Mouse (Mus musculus) CH12.LX (cell line): ENCODE measurements around the gene Als2cr12. TPM values are rescaled to one million over a fixed set of nuclear protein-coding genes. Genes with fewer than 3 reads are reported as not detected.
A peak's percentile ranks its signal among the peaks of the same experiment; 100 is the strongest.

Experiments
- DNase-seq: peaks from one replicate; pipeline ENCODE4 v3.0.0-alpha.2; 2013; ENCODE audit errors: extremely low read depth
- H3K27ac ChIP-seq: 2 replicates; pipeline ENCODE4 v1.5.1; 2012; ENCODE audit warnings: low read depth, mild to moderate bottlenecking, control low read depth, moderate library complexity; ENCODE audit not compliant: insufficient read depth
- H3K27me3 ChIP-seq: replicated peaks from 2 replicates; pipeline ENCODE3; 2012; ENCODE audit warnings: inconsistent platforms
- H3K36me3 ChIP-seq, 2 experiments: replicated peaks in 1 of 2; 2 replicates each; pipeline versions ENCODE3 to v1.6.1; 2012; ENCODE audit warnings: inconsistent platforms in 1 of 2, low read length in 1 of 2, mild to moderate bottlenecking in 1 of 2, mixed read lengths in 1 of 2, moderate library complexity in 1 of 2; ENCODE audit not compliant: control insufficient read depth in 1 of 2, insufficient read depth in 1 of 2
- H3K4me1 ChIP-seq, 2 experiments: 2 replicates each; pipeline ENCODE4 v1.6.1; 2012; ENCODE audit warnings: inconsistent platforms in 1 of 2, moderate library complexity in 1 of 2; ENCODE audit not compliant: insufficient read depth in 2 of 2, control insufficient read depth in 1 of 2
- H3K4me2 ChIP-seq: 2 replicates; pipeline ENCODE4 v1.6.1; 2012; ENCODE audit warnings: low read depth, mild to moderate bottlenecking, control low read depth; ENCODE audit not compliant: poor library complexity, insufficient read depth, severe bottlenecking
- H3K4me3 ChIP-seq, 3 experiments: fragments of 150-350 bp in 1 of 3; sonication (generic) in 1 of 3; replicated peaks in 1 of 3; 2 replicates each; pipeline versions ENCODE3 to v1.5.1; 2011 to 2012; ENCODE audit warnings: low read depth in 2 of 3, low read length in 2 of 3, mild to moderate bottlenecking in 2 of 3, moderate library complexity in 2 of 3, control low read depth in 1 of 3, improper control_type of control experiment in 1 of 3, inconsistent platforms in 1 of 3, mixed read lengths in 1 of 3; ENCODE audit not compliant: poor library complexity in 1 of 3
- H3K79me2 ChIP-seq: replicated peaks from 2 replicates; pipeline ENCODE4 v1.6.1; 2012; ENCODE audit warnings: mild to moderate bottlenecking, moderate library complexity; ENCODE audit not compliant: control insufficient read depth, poor library complexity, insufficient read depth, severe bottlenecking; ENCODE audit errors: extremely low read depth
- H3K9ac ChIP-seq: 2 replicates; pipeline ENCODE4 v1.6.1; 2012; ENCODE audit warnings: low read depth, mild to moderate bottlenecking, control low read depth, moderate library complexity; ENCODE audit not compliant: insufficient read depth
- H3K9me3 ChIP-seq: replicated peaks from 2 replicates; pipeline ENCODE3; 2012; ENCODE audit warnings: low read length, inconsistent platforms, mixed read lengths
- BHLHE40 ChIP-seq: IDR thresholded peaks from 2 replicates; pipeline ENCODE4 v1.6.1; 2011; ENCODE audit warnings: mild to moderate bottlenecking, low read depth, low read length, improper control_type of control experiment
- CHD1 ChIP-seq: IDR thresholded peaks from 2 replicates; pipeline ENCODE4 v1.6.1; 2012; ENCODE audit warnings: low read depth, low read length, improper control_type of control experiment, inconsistent platforms
- CHD2 ChIP-seq: IDR thresholded peaks from 2 replicates; pipeline ENCODE4 v1.6.1; 2011; ENCODE audit warnings: low read length, improper control_type of control experiment
- CTCF ChIP-seq, 2 experiments: IDR thresholded peaks in 1 of 2; conservative IDR thresholded peaks in 1 of 2; 2 replicates each; pipeline ENCODE4 v1.5.1; 2011 to 2012; ENCODE audit warnings: low read depth in 2 of 2, low read length in 2 of 2, improper control_type of control experiment in 1 of 2, inconsistent platforms in 1 of 2, mild to moderate bottlenecking in 1 of 2, moderate library complexity in 1 of 2
- E2F4 ChIP-seq: IDR thresholded peaks from 2 replicates; pipeline ENCODE4 v1.6.1; 2011; ENCODE audit warnings: low read depth, low read length, improper control_type of control experiment; ENCODE audit not compliant: insufficient replicate concordance
- ELF1 ChIP-seq: IDR thresholded peaks from 2 replicates; pipeline ENCODE4 v1.6.1; 2014; ENCODE audit warnings: low read depth, mild to moderate bottlenecking, inconsistent platforms, low read length, improper control_type of control experiment
- EP300 ChIP-seq: IDR thresholded peaks from 2 replicates; pipeline ENCODE4 v1.6.1; 2011; ENCODE audit warnings: low read length, improper control_type of control experiment
- ETS1 ChIP-seq: conservative IDR thresholded peaks from 2 replicates; pipeline ENCODE4 v1.6.1; 2012; ENCODE audit warnings: low read depth, mild to moderate bottlenecking, inconsistent platforms, low read length, improper control_type of control experiment, moderate library complexity
- GABPA ChIP-seq: IDR thresholded peaks from 2 replicates; pipeline ENCODE4 v1.6.1; 2012; ENCODE audit warnings: low read depth, low read length, improper control_type of control experiment, inconsistent platforms; ENCODE audit not compliant: insufficient replicate concordance
- HCFC1 ChIP-seq: IDR thresholded peaks from 2 replicates; pipeline ENCODE4 v1.6.1; 2012; ENCODE audit warnings: low read depth, mild to moderate bottlenecking, inconsistent platforms, low read length, improper control_type of control experiment
- IRF4 ChIP-seq: IDR thresholded peaks from 2 replicates; pipeline ENCODE4 v1.6.1; 2014; ENCODE audit warnings: low read depth, mild to moderate bottlenecking, inconsistent platforms, low read length, improper control_type of control experiment
- JUN ChIP-seq: IDR thresholded peaks from 2 replicates; pipeline ENCODE4 v1.6.1; 2011; ENCODE audit warnings: low read depth, mild to moderate bottlenecking, low read length, improper control_type of control experiment, moderate library complexity; ENCODE audit not compliant: insufficient read depth
- JUND ChIP-seq: conservative IDR thresholded peaks from 2 replicates; pipeline ENCODE4 v1.6.1; 2011; ENCODE audit warnings: low read depth, low read length, improper control_type of control experiment
- KAT2A ChIP-seq: IDR thresholded peaks from 2 replicates; pipeline ENCODE4 v1.6.1; 2012; ENCODE audit warnings: low read length, improper control_type of control experiment, inconsistent platforms; ENCODE audit not compliant: insufficient replicate concordance
- MAFK ChIP-seq: IDR thresholded peaks from 2 replicates; pipeline ENCODE4 v1.6.1; 2011; ENCODE audit warnings: low read length, improper control_type of control experiment; ENCODE audit not compliant: insufficient replicate concordance
- MAX ChIP-seq: IDR thresholded peaks from 2 replicates; pipeline ENCODE4 v1.6.1; 2011; ENCODE audit warnings: low read length, improper control_type of control experiment
- MAZ ChIP-seq: IDR thresholded peaks from 2 replicates; pipeline ENCODE4 v1.6.1; 2012; ENCODE audit warnings: low read depth, mild to moderate bottlenecking, inconsistent platforms, low read length, improper control_type of control experiment, moderate library complexity
- MEF2A ChIP-seq: IDR thresholded peaks from 2 replicates; pipeline ENCODE4 v1.6.1; 2014; ENCODE audit warnings: low read depth, mild to moderate bottlenecking, inconsistent platforms, low read length, improper control_type of control experiment, borderline replicate concordance
- MXI1 ChIP-seq: IDR thresholded peaks from 2 replicates; pipeline ENCODE4 v1.6.1; 2011; ENCODE audit warnings: mild to moderate bottlenecking, low read depth, low read length, improper control_type of control experiment
- MYC ChIP-seq: IDR thresholded peaks from 2 replicates; pipeline ENCODE4 v1.6.1; 2011; ENCODE audit warnings: low read depth, mild to moderate bottlenecking, improper control_type of control experiment, low read length
- NELFE ChIP-seq: IDR thresholded peaks from 2 replicates; pipeline ENCODE4 v1.6.1; 2011; ENCODE audit warnings: low read depth, low read length, improper control_type of control experiment
- NRF1 ChIP-seq: IDR thresholded peaks from 2 replicates; pipeline ENCODE4 v1.6.1; 2014; ENCODE audit warnings: low read depth, mild to moderate bottlenecking, inconsistent platforms, low read length, improper control_type of control experiment, moderate library complexity
- PAX5 ChIP-seq: IDR thresholded peaks from 2 replicates; pipeline ENCODE4 v1.6.1; 2012; ENCODE audit warnings: low read length, inconsistent platforms, mixed read lengths
- POLR2A ChIP-seq: IDR thresholded peaks from 2 replicates; pipeline ENCODE4 v1.6.1; 2011; ENCODE audit warnings: low read depth, mild to moderate bottlenecking, improper control_type of control experiment, low read length
- POLR2AphosphoS2 ChIP-seq: IDR thresholded peaks from 2 replicates; pipeline ENCODE4 v1.6.1; 2011; ENCODE audit warnings: low read depth, low read length, improper control_type of control experiment
- RAD21 ChIP-seq: IDR thresholded peaks from 2 replicates; pipeline ENCODE4 v1.6.1; 2011; ENCODE audit warnings: low read depth, mild to moderate bottlenecking, low read length, improper control_type of control experiment, moderate library complexity
- RCOR1 ChIP-seq: conservative IDR thresholded peaks from 2 replicates; pipeline ENCODE4 v1.6.1; 2012; ENCODE audit warnings: low read depth, mild to moderate bottlenecking, inconsistent platforms, low read length, improper control_type of control experiment
- SIN3A ChIP-seq: IDR thresholded peaks from 2 replicates; pipeline ENCODE4 v1.6.1; 2012; ENCODE audit warnings: low read length, improper control_type of control experiment, inconsistent platforms
- SMC3 ChIP-seq: IDR thresholded peaks from 2 replicates; pipeline ENCODE4 v1.6.1; 2011; ENCODE audit warnings: low read depth, low read length, improper control_type of control experiment
- TBP ChIP-seq: conservative IDR thresholded peaks from 2 replicates; pipeline ENCODE4 v1.6.1; 2011; ENCODE audit warnings: low read depth, low read length, improper control_type of control experiment
- TCF12 ChIP-seq: IDR thresholded peaks from 2 replicates; pipeline ENCODE4 v1.6.1; 2014; ENCODE audit warnings: low read depth, mild to moderate bottlenecking, inconsistent platforms, low read length, improper control_type of control experiment
- UBTF ChIP-seq: IDR thresholded peaks from 2 replicates; pipeline ENCODE4 v1.6.1; 2012; ENCODE audit warnings: low read depth, mild to moderate bottlenecking, inconsistent platforms, low read length, improper control_type of control experiment, moderate library complexity
- USF1 ChIP-seq: IDR thresholded peaks from 2 replicates; pipeline ENCODE4 v1.6.1; 2014; ENCODE audit warnings: low read depth, mild to moderate bottlenecking, inconsistent platforms, low read length, improper control_type of control experiment
- USF2 ChIP-seq: conservative IDR thresholded peaks from 2 replicates; pipeline ENCODE4 v1.6.1; 2011; ENCODE audit warnings: low read depth, low read length, improper control_type of control experiment
- ZC3H11A ChIP-seq: IDR thresholded peaks from 2 replicates; pipeline ENCODE4 v1.6.1; 2012; ENCODE audit warnings: low read depth, mild to moderate bottlenecking, inconsistent platforms, low read length, improper control_type of control experiment
- ZKSCAN1 ChIP-seq: IDR thresholded peaks from 2 replicates; pipeline ENCODE4 v1.6.1; 2012; ENCODE audit warnings: low read depth, inconsistent platforms, low read length, improper control_type of control experiment, borderline replicate concordance
- ZMIZ1 ChIP-seq: IDR thresholded peaks from 2 replicates; pipeline ENCODE4 v1.6.1; 2012; ENCODE audit warnings: low read depth, mild to moderate bottlenecking, inconsistent platforms, low read length, improper control_type of control experiment
- ZNF384 ChIP-seq: IDR thresholded peaks from 2 replicates; pipeline ENCODE4 v1.6.1; 2012; ENCODE audit warnings: low read depth, low read length, improper control_type of control experiment, inconsistent platforms
- dilution Hi-C: fragments of 300-500 bp; cut with MboI; formaldehyde crosslinking; loops from 2 replicates; pipeline ENCODE4 v1.14.3; 2020; ENCODE audit warnings: low sequenced_read_pairs; ENCODE audit not compliant: extremely low pct_unique_long_range_greater_than_20kb, extremely low pct_ligation_motif_present
- in situ Hi-C: fragments of 300-500 bp; cut with MboI; formaldehyde crosslinking; loops from 3 replicates; pipeline ENCODE4 v1.14.3; 2019; ENCODE audit warnings: low sequenced_read_pairs, low pct_ligation_motif_present, low pct_unique_long_range_greater_than_20kb, mixed read lengths
- polyA plus RNA-seq: library from polyadenylated mRNA; unstranded; fragments of >175 nt; gene quantifications from 2 replicates; pipeline ENCODE4 v1.2.1, GENCODE M21; 2012; ENCODE audit warnings: low read depth; ENCODE audit not compliant: insufficient read length
- total RNA-seq, 2 experiments: library from RNA; depleted of rRNA; stranded (reverse); fragments of 300-350 nt in 1 of 2; fragments of >200 nt in 1 of 2; gene quantifications; 2 replicates each; pipeline ENCODE4 v1.2.3; 2012 to 2014

Als2cr12 gene
- total and polyA plus RNA-seq, 3 experiments, result 0.33 TPM; not detected in 2

DNA sequence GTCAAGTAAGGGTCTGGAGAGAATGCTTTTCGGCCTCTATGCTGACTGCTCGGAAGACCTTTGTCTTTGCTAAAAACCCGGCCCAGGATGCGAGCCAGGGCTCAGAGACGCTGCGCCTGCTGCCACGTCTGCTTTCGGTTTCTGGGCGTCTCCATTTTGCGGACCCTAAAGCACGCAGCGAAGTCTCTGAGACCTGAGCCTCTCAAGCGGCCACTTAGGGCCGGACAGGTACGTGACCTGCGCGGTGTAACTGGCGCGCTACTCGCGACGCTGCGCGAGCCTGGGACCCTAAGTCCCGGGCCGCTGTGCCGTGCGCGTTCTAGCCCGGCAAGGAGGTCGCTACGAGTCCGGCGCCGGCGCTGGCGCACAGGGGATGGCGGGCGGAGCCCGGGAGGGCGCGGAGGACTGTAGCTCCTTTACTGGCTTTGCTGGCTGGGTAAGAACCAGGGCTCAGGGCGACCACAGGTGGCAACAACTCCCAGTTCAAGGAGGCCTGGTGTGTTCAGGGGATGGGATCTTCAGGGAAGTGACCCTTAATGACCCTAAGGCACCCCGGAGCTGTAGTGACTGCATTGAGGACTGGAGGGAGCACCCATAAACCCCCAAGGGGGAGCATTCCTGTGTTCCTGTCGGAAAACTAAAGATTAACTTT lies 15.7 kb upstream of the Als2cr12 start, which contains the start of gene Cflar:
TSS of gene Cflar (plus strand) at position 144 of the 652 bp plus-strand sequence.
- peak; percentile 60 for DNase-seq
- in situ Hi-C loops, result no loop called here
- H3K79me2 ChIP-seq, result peaks cover 27% of the 10 kb centered on the region
- H3K4me2 ChIP-seq, result peak within 1 kb of the TSS; percentile 97
- H3K27ac ChIP-seq, result peak within 1 kb of the TSS; percentile 96
- no peaks in the 10 kb centered on the region for H3K27me3 ChIP-seq
- H3K36me3 ChIP-seq, result peaks cover 8 to 15% of the 10 kb centered on the region in 2 experiments
- dilution Hi-C loops, result no loop called here
- peaks cover 0 to 22% of the 10 kb centered on the region in 2 experiments; a peak in 2 of 4 replicates for H3K4me1 ChIP-seq
- peaks cover 2% of the 10 kb centered on the region for H3K9me3 ChIP-seq
- peak within 1 kb of the TSS; percentile 60 for H3K9ac ChIP-seq
- peak within 1 kb of the TSS; percentile 64 to 74 (median 74) for H3K4me3 ChIP-seq
- 0 out of 2 replicates have a peak, but pooled peaks have one; percentile 27 for TF ChIP-seq POLR2AphosphoS2
- TF ChIP-seq ZNF384, result no peak; the same call in 1 of the 2 replicates
- no peak for TF ChIP-seq ZC3H11A
- 0 out of 2 replicates have a peak, but pooled peaks have one; percentile 24 for TF ChIP-seq IRF4
- 0 out of 2 replicates have a peak, but pooled peaks have one; percentile 28 for TF ChIP-seq MXI1
- 0 out of 2 replicates have a peak, but pooled peaks have one; percentile 26 for TF ChIP-seq RCOR1
- no peak; the same call in 1 of the 2 replicates for TF ChIP-seq TCF12
- TF ChIP-seq ZMIZ1, result no peak; the same call in 1 of the 2 replicates
- peak; percentile 81 for TF ChIP-seq SIN3A
- TF ChIP-seq RAD21, result no peak
- no peak for TF ChIP-seq CHD2
- 0 out of 2 replicates have a peak, but pooled peaks have one; percentile 14 for TF ChIP-seq MYC
- TF ChIP-seq BHLHE40, result no peak
- TF ChIP-seq ETS1, result no peak
- TF ChIP-seq JUND, result no peak
- TF ChIP-seq ZKSCAN1, result no peak
- TF ChIP-seq HCFC1, result peak; percentile 11; the same call in 1 of the 2 replicates
- peak; percentile 65 for TF ChIP-seq NRF1
- TF ChIP-seq ELF1, result no peak
- no peak for TF ChIP-seq KAT2A
- TF ChIP-seq USF1, result no peak
- TF ChIP-seq CHD1, result no peak
- TF ChIP-seq MAZ, result no peak
- no peak for TF ChIP-seq MEF2A
- peak; percentile 57 for TF ChIP-seq NELFE
- TF ChIP-seq EP300, result 0 out of 2 replicates have a peak, but pooled peaks have one; percentile 31
- TF ChIP-seq JUN, result no peak
- peak; percentile 95 for TF ChIP-seq UBTF
- TF ChIP-seq PAX5, result no peak
- TF ChIP-seq USF2, result no peak
- TF ChIP-seq TBP, result peak; percentile 30; the same call in 1 of the 2 replicates
- TF ChIP-seq CTCF (conservative IDR thresholded peaks at IDR 0.05 in 1 of 2, IDR thresholded peaks at IDR 0.05 in 1 of 2; ENCODE audit: low read depth in 2 of 2, low read length in 2 of 2), result no peak
- no peak for TF ChIP-seq GABPA
- peak; percentile 72 for TF ChIP-seq POLR2A
- no peak for TF ChIP-seq MAFK
- TF ChIP-seq MAX, result 0 out of 2 replicates have a peak, but pooled peaks have one; percentile 21
- no peak for TF ChIP-seq E2F4
- TF ChIP-seq SMC3, result no peak
- TF ChIP-seq, all 38 proteins: peak for 14
